Mouse (Mus musculus): ENCODE data around the gene Cacna1f.

Cacna1f gene

GRCm38 (mm10) chrX:7632560-7632959 lies 25.7 kb downstream of the Cacna1f start:
- no peak for DNase-seq (ENCODE audit: low read depth, low spot score)

GRCm38 (mm10) chrX:7635101-7635500 lies 28.2 kb downstream of the Cacna1f start:
- no peak for DNase-seq (ENCODE audit: low read depth, low spot score)

GRCm38 (mm10) chrX:7638401-7639091 lies 31.7 kb downstream of the Cacna1f start, which contains the start of gene Syp:
Syp (plus strand) TSS chrX:7638471.
- DNase-seq (ENCODE audit: low read depth, low spot score), result peak; percentile 70

GRCm38 (mm10) chrX:7639536-7640325 lies 32.8 kb downstream of the Cacna1f start:
- DNase-seq (ENCODE audit: low read depth, low spot score), result no peak

GRCm38 (mm10) chrX:7640785-7641184 lies 33.9 kb downstream of the Cacna1f start:
- DNase-seq (ENCODE audit: low read depth, low spot score), result peak; percentile 70

GRCm38 (mm10) chrX:7645349-7645748 lies 38.5 kb downstream of the Cacna1f start:
- DNase-seq (ENCODE audit: low read depth, low spot score), result peak; percentile 62

GRCm38 (mm10) chrX:7648671-7649304 lies 41.9 kb downstream of the Cacna1f start:
- DNase-seq (ENCODE audit: low read depth, low spot score), result peak; percentile 30

- DNase-seq (ENCODE audit: low read depth, low spot score), result no peak
Measured at GRCm38 (mm10) chrX:7657221-7657639, 50.3 kb downstream of the Cacna1f start, which contains the start of gene Prickle3. Prickle3 (plus strand) TSS chrX:7657260.

GRCm38 (mm10) chrX:7658031-7658784 lies 51.3 kb downstream of the Cacna1f start:
- no peak for DNase-seq (ENCODE audit: low read depth, low spot score)

GRCm38 (mm10) chrX:7658785-7659589 lies 52.1 kb downstream of the Cacna1f start:
- DNase-seq (ENCODE audit: low read depth, low spot score), result no peak

GRCm38 (mm10) chrX:7661086-7661485 lies 54.2 kb downstream of the Cacna1f start:
- no peak for DNase-seq (ENCODE audit: low read depth, low spot score)

GRCm38 (mm10) chrX:7662936-7663335 lies 56.1 kb downstream of the Cacna1f start:
- DNase-seq (ENCODE audit: low read depth, low spot score), result no peak

- DNase-seq (ENCODE audit: low read depth, low spot score), result no peak
Measured at GRCm38 (mm10) chrX:7664791-7665190, 57.9 kb downstream of the Cacna1f start.

GRCm38 (mm10) chrX:7665739-7666502 lies 59.0 kb downstream of the Cacna1f start:
- DNase-seq (ENCODE audit: low read depth, low spot score), result no peak

GRCm38 (mm10) chrX:7670390-7670881 lies 63.6 kb downstream of the Cacna1f start:
- no peak for DNase-seq (ENCODE audit: low read depth, low spot score)

- DNase-seq (ENCODE audit: low read depth, low spot score), result no peak
Measured at GRCm38 (mm10) chrX:7670921-7671623, 64.2 kb downstream of the Cacna1f start, which contains the start of gene Plp2. Plp2 (minus strand) TSS chrX:7671390.

- no peak for DNase-seq (ENCODE audit: low read depth, low spot score)
Measured at GRCm38 (mm10) chrX:7672739-7673138, 65.9 kb downstream of the Cacna1f start.

- no peak for DNase-seq (ENCODE audit: low read depth, low spot score)
Measured at GRCm38 (mm10) chrX:7673578-7674281, 66.8 kb downstream of the Cacna1f start.

Measured in retina, adult 2 months (tissue).